Comparison of ENCODE assay signal across 9 mouse cellular contexts in genomic region chr13:20297841-20298240, GRCm38 (mm10).
A peak's percentile ranks its signal among the peaks of the same experiment; 100 is the strongest.
DNase-seq lines count a peak whose midpoint lies in the region; ATAC-seq and TF ChIP-seq lines count a peak whose summit lies in the region.
"Had no signal": no experiment of that assay in that cellular context is flagged by ENCODE, and none has a peak within 500 bp of the region (broad histone marks: within the 10 kb centered on the region; RNA-seq: fewer than 3 reads in every experiment).

No protein-coding gene starts in this region.

- WGBS in heart, embryonic 10.5 days: 8% methylated on average over 3 of the region's 3 CpGs

- no peaks in the 10 kb centered on the region for H3K36me3 ChIP-seq in heart, embryonic 10.5 days
- H3K36me3 ChIP-seq: limb, embryonic 15.5 days had no signal

- DNase-seq in heart, adult 18-20 months: peak; percentile 29 to 75
- DNase-seq in heart, embryonic 10.5 days (ENCODE audit: low spot score): no peak
- peak; percentile 58 for DNase-seq in MN1 (ENCODE audit: low spot score)
- peak; percentile 90 to 92 for DNase-seq in cerebellum, postnatal 10 days
- peak; percentile 72 for DNase-seq in gastrocnemius, adult 2 months
- peak; percentile 43 for DNase-seq in layer of hippocampus, adult 9-11 months
- peak; percentile 38 for DNase-seq in right cerebral cortex, postnatal 25 days

- ATAC-seq in megakaryocyte progenitor cell, adult 5-6 weeks (replicated peaks; ENCODE audit: poor library complexity): peak; percentile 87

- intact Hi-C loops in gastrocnemius, adult 2 months (cut with DNase I): loop anchor here (5.0 to 10.0 kb wide), 3 partner anchors 174 to 903 kb away; partner anchors contain the start of gene Stard3nl

- no peak overlapping the region for H3K4me3 ChIP-seq in heart, embryonic 10.5 days
- no peak overlapping the region for H3K4me3 ChIP-seq in gastrocnemius, adult 2 months
- H3K4me3 ChIP-seq: limb, embryonic 15.5 days had no signal

- TF ChIP-seq CTCF in gastrocnemius, adult 2 months (IDR thresholded peaks at IDR 0.05): peak; percentile 83

- H3K9me3 ChIP-seq in heart, embryonic 10.5 days: no peaks in the 10 kb centered on the region
- H3K9me3 ChIP-seq: limb, embryonic 15.5 days had no signal

- H3K4me1 ChIP-seq in heart, embryonic 10.5 days: no peaks in the 10 kb centered on the region
- H3K4me1 ChIP-seq: limb, embryonic 15.5 days had no signal

- H3K27ac ChIP-seq in heart, embryonic 10.5 days: no peak overlapping the region
- no peak overlapping the region for H3K27ac ChIP-seq in gastrocnemius, adult 2 months
- H3K27ac ChIP-seq: limb, embryonic 15.5 days had no signal

- no peaks in the 10 kb centered on the region for H3K27me3 ChIP-seq in heart, embryonic 10.5 days (ENCODE audit: insufficient read depth, poor library complexity, severe bottlenecking)
- H3K27me3 ChIP-seq: limb, embryonic 15.5 days had no signal
